Mouse (Mus musculus) forebrain, embryonic 13.5 days (tissue): Measurements from ENCODE around the gene Col1a1. TPM values are rescaled to one million over a fixed set of nuclear protein-coding genes. Genes with fewer than 3 reads are reported as not detected.

ENCODE experiments used
- ATAC-seq: fragments of 200-750 bp; cut with Nextera tagmentation; 2 replicates; pipeline ENCODE4 v1.8.0; 2017
- H3K27ac ChIP-seq: fragments of 300-500 bp; sonication (generic); 2 replicates; pipeline ENCODE4 v1.5.1; 2015; ENCODE audit warnings: inconsistent platforms, mild to moderate bottlenecking, moderate library complexity
- H3K27me3 ChIP-seq: fragments of 300-500 bp; sonication (generic); 2 replicates; pipeline ENCODE4 v1.6.1; 2015; ENCODE audit warnings: mild to moderate bottlenecking, inconsistent platforms
- H3K36me3 ChIP-seq: fragments of 300-500 bp; sonication (generic); 2 replicates; pipeline ENCODE4 v1.6.1; 2015; ENCODE audit warnings: mild to moderate bottlenecking, inconsistent platforms; ENCODE audit not compliant: poor library complexity, severe bottlenecking
- H3K4me1 ChIP-seq: fragments of 300-500 bp; sonication (generic); 2 replicates; pipeline ENCODE4 v1.6.1; 2015; ENCODE audit warnings: inconsistent platforms
- H3K4me2 ChIP-seq: fragments of 300-500 bp; sonication (generic); 2 replicates; pipeline ENCODE4 v1.6.1; 2015; ENCODE audit warnings: inconsistent platforms, mild to moderate bottlenecking, moderate library complexity
- H3K4me3 ChIP-seq: fragments of 300-500 bp; sonication (generic); 2 replicates; pipeline ENCODE4 v1.5.1; 2015; ENCODE audit warnings: mild to moderate bottlenecking, inconsistent platforms
- H3K9ac ChIP-seq: fragments of 300-500 bp; sonication (generic); 2 replicates; pipeline ENCODE4 v1.6.1; 2015; ENCODE audit warnings: mild to moderate bottlenecking, inconsistent platforms
- H3K9me3 ChIP-seq: fragments of 300-500 bp; sonication (generic); replicated peaks from 2 replicates; pipeline ENCODE4 v1.6.1; 2016; ENCODE audit warnings: inconsistent platforms
- WGBS: fragments of 180-500 bp; shearing (Covaris S2); methylation state at CpG from one replicate; pipeline ENCODE4 v1.1.7; 2015; 5-methylcytosine and 5-hydroxymethylcytosine counted together
- polyA plus RNA-seq: library from polyadenylated mRNA; unstranded; fragments of >200 nt; fragmentation: Nextera tagmentation; extraction: Ambion mirVana; gene quantifications from 2 replicates; pipeline ENCODE4 v1.2.1, GENCODE M21; 2015

Col1a1 gene
- polyA plus RNA-seq, 1 experiment from 2014 or later: 31.5 TPM

DNA sequence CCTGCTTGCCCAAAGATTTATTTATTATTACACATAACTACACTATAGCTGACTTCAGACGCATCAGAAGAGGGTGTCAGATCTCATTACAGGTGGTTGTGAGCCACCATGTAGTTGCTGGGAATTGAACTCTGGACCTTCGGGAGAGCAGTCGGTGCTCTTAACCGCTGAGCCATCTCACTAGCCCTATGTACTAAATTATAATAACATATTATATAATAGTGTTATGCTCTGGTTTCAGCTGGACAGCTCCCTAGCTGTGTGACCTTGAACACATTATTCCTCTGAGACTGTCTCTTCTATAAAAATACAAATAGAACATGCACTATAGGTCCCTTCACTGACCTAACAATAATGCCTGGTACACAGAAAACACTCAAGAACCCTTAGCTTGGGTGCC is 11.0 kb upstream of the Col1a1 start:
- Histone ChIP-seq H3K36me3 (no peaks in the 10 kb centered on the region), H3K9ac (no peak overlapping the region), H3K27me3 (no peaks in the 10 kb centered on the region), H3K4me3 (no peak overlapping the region), H3K4me2 (no peak overlapping the region), H3K4me1 (peaks cover 17% of the 10 kb centered on the region), H3K9me3 (no peaks in the 10 kb centered on the region), H3K27ac (no peak overlapping the region)
- ATAC-seq: no peak
- WGBS: 97% methylated on average over 4 of the region's 4 CpGs

DNA sequence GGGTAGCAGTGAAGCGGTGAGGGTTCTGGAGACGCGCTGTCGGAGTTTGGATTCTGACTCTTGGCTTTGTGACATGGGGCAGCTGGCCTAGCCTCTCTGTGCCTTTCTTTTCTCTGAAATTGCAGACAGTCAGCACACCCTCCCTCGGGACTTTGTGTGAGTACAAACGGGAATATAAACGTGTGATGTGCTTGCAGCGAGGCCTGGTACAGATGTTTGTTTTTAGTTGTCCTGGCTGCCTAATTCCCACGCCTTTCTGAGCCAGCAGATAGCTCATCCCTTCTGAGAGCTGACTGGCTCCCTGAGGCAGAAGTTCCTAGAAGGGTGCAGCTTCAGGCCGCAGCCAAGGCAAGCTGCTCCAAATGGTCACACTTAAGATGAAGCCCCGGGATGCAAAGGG is 9.6 kb upstream of the Col1a1 start:
- Histone ChIP-seq H3K4me2 (no peak overlapping the region), H3K4me1 (peaks cover 17% of the 10 kb centered on the region), H3K27ac (no peak overlapping the region), H3K27me3 (0 out of 2 replicates have a peak, but pooled peaks cover 2% of the 10 kb centered on the region), H3K9ac (no peak overlapping the region), H3K36me3 (no peaks in the 10 kb centered on the region), H3K9me3 (no peaks in the 10 kb centered on the region), H3K4me3 (no peak overlapping the region)
- 77% methylated on average over 11 of the region's 11 CpGs for WGBS
- ATAC-seq: no peak

DNA sequence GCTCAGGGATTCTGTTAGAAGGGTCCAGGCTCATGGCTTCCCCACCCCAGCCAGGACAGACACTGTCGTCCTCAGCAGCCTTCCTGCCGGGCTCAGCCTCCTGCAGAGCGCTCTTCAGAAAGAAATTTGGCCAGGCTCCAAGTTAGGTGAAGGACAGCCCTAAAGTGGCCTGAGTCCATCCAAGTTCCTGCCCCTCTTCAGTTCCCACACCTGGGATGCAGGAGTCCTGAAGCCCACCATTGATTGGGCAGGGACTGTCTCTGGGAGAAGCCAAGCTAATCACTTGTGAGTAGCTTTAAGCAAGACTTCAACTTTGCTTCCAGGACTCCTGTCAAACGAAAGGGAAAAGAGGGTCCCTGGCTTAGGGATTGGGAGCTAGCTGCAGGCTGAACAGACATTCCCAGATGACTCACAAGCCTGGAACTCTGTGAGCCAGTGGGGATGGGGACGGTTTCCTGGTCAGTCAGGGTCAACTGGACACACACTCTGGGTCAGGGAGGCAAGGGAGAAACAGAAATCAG is 8.2 kb upstream of the Col1a1 start:
- WGBS: 14% methylated on average over 5 of the region's 5 CpGs
- no peak for ATAC-seq

DNA sequence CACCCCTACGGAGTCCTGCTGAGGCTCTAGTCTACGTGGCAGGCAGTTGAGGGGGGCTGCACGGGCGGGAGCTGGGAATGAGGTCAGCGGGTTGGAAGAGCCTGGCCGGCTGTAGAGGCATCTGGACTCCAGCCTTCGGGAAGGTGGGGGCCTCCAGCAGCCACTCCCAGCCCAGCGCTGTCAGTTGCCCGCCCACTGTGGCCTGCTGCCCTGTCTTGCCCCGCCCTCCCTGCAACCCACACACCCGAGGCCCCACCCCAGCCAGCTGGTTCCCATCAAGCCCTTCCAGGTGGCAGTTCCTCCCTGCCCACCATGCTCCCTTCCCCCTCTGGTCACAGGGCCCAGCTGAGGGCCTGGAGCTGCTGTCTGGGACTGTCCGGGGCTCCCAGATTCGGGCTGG is 7.2 kb upstream of the Col1a1 start:
- Histone ChIP-seq H3K27me3 (peaks cover 23% of the 10 kb centered on the region), H3K9me3 (no peaks in the 10 kb centered on the region), H3K4me1 (peaks cover 17% of the 10 kb centered on the region), H3K36me3 (no peaks in the 10 kb centered on the region), H3K4me2 (peak overlapping the region; percentile 32), H3K4me3 (no peak overlapping the region), H3K9ac (no peak overlapping the region; the same call in 1 of the 2 replicates), H3K27ac (peak overlapping the region; percentile 44; the same call in 1 of the 2 replicates)
- ATAC-seq: peak; percentile 79
- 7% methylated on average over 13 of the region's 13 CpGs for WGBS

More for the DNA sequence above, 8.2 kb upstream of the Col1a1 start:
- H3K4me2 ChIP-seq: no peak overlapping the region
- H3K36me3 ChIP-seq: no peaks in the 10 kb centered on the region
- no peak overlapping the region for H3K4me3 ChIP-seq
- peaks cover 15% of the 10 kb centered on the region; the same call in 1 of the 2 replicates for H3K27me3 ChIP-seq
- H3K4me1 ChIP-seq: peaks cover 17% of the 10 kb centered on the region
- no peak overlapping the region for H3K27ac ChIP-seq
- H3K9me3 ChIP-seq: no peaks in the 10 kb centered on the region
- H3K9ac ChIP-seq: no peak overlapping the region

DNA sequence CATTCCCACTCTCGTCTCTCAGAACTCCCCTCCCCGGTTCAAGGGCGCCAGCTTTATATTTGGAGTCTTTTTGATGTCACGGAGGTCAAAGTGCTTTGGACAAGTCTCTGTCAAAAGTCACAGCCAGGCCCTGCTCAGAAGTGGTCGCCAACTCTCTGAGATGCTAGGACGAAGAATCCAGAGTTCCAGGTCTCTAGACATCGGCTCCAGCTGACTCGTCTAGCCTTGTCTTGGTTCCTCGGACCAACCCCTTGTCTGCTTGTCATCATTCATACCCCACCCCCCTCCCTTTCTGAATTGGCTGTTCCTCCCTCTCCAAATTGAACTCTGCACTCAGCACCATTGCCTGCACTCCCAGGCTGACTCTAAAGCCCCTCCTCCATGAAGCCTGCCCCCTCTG is 6.4 kb upstream of the Col1a1 start:
- Histone ChIP-seq H3K4me3 (no peak overlapping the region), H3K9ac (no peak overlapping the region), H3K36me3 (no peaks in the 10 kb centered on the region), H3K9me3 (no peaks in the 10 kb centered on the region), H3K27me3 (peaks cover 31% of the 10 kb centered on the region), H3K4me1 (peaks cover 17% of the 10 kb centered on the region), H3K27ac (no peak overlapping the region), H3K4me2 (no peak overlapping the region)
- ATAC-seq: no peak
- 55% methylated on average over 9 of the region's 9 CpGs for WGBS

DNA sequence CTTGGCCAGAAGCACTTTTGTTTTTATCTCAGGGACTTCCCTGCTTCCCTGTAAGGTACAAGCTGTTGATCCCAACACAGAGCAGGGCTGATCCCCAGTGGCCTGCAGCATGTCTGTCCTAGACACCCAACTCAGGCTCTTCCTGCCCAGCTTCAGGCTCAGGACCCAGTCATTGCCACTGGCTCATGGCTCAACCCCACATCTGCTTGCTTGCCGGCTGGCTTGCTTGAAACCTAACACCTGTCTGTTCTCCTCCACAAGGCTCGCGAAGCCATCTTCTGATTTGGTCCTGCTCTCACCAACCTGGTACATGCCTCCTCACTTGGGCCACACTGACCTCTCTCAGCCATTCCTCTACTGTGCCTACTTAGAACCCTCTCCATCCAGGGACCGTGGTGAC is 5.9 kb upstream of the Col1a1 start:
- Histone ChIP-seq H3K9me3 (no peaks in the 10 kb centered on the region), H3K4me3 (no peak overlapping the region), H3K27me3 (peaks cover 36% of the 10 kb centered on the region), H3K27ac (no peak overlapping the region), H3K36me3 (no peaks in the 10 kb centered on the region), H3K4me1 (peaks cover 17% of the 10 kb centered on the region), H3K9ac (no peak overlapping the region), H3K4me2 (no peak overlapping the region)
- 55% methylated on average over 4 of the region's 4 CpGs for WGBS
- ATAC-seq: no peak

DNA sequence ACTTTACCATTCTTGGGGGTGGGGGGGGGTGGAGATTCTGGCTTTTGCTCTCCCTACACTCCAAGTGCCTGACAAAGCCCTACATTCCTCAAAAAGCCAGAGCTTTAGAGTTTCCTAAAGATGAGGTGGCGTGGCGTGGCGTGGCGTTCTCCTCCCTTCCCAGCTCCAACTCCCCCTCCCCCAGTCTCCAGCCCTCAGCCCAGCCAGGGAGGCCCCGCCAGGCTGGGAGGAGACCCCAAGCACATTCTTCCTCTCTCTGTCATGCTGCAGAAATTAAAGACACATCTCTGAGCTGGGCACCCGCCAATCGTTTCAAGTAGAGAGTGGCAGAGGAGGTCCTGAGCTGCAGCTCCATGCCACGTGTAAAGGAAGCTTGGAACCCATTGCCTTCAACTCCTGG is 2.4 kb upstream of the Col1a1 start:
- 10% methylated on average over 8 of the region's 8 CpGs for WGBS
- Histone ChIP-seq H3K9me3 (no peaks in the 10 kb centered on the region), H3K9ac (no peak overlapping the region), H3K27me3 (peaks cover 65% of the 10 kb centered on the region), H3K36me3 (no peaks in the 10 kb centered on the region), H3K4me3 (no peak overlapping the region), H3K4me2 (no peak overlapping the region), H3K4me1 (peaks cover 28% of the 10 kb centered on the region), H3K27ac (no peak overlapping the region)
- no peak for ATAC-seq

DNA sequence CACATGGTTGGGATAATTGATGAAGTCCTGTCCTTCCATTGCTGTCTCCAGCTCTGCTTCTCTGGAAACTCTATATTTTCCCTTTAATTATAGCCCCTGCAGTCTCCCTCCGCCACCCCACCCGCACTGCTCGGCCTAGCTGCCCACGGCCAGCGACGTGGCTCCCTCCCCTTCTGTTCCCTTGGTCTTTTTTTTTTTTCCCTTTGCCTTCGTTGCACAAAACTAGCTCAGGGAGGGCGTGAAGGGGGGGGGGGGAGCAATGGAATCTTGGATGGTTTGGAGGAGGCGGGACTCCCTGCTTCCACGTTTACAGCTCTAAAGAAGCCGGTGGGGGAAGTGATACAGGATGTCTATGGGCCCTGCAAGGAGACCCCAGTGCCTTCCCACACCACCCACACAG is 1.5 kb upstream of the Col1a1 start:
- no peak overlapping the region for H3K27ac ChIP-seq
- WGBS: 32% methylated on average over 11 of the region's 11 CpGs
- H3K9ac ChIP-seq: no peak overlapping the region
- no peaks in the 10 kb centered on the region for H3K36me3 ChIP-seq
- H3K4me1 ChIP-seq: peaks cover 20% of the 10 kb centered on the region
- H3K27me3 ChIP-seq: peaks cover 73% of the 10 kb centered on the region
- no peaks in the 10 kb centered on the region for H3K9me3 ChIP-seq
- no peak overlapping the region for H3K4me2 ChIP-seq
- H3K4me3 ChIP-seq: no peak overlapping the region
- ATAC-seq: no peak

DNA sequence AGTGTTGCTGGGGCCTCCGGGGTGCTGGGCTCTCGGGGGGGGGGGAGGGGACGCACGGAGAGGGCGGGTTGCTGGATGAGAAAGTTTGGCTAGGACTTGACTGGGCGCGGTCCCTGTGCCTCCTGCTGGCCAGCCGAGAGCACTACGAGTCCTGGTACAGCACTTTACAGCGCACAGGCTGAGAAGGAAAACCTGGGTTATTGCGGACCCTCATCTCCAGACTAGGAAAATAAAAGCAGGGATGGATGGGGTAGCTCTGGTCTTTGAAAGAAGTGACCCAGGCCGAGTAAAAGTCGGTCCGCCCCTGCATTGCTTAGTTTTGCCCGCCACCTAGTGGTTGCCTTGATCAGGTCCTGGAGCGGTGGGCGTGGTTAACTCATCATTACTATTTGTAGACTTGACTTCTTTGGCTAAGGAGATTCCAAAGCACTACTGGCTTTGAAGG is 849 bp downstream of the Col1a1 start:
- Histone ChIP-seq H3K27me3 (peaks cover 87% of the 10 kb centered on the region), H3K4me3 (peak overlapping the region; percentile 32), H3K4me1 (peaks cover 20% of the 10 kb centered on the region), H3K4me2 (peak overlapping the region; percentile 64), H3K9me3 (no peaks in the 10 kb centered on the region), H3K9ac (0 out of 2 replicates have a peak overlapping the region, but pooled peaks have one; percentile 21), H3K27ac (no peak overlapping the region), H3K36me3 (no peaks in the 10 kb centered on the region)
- WGBS: 1% methylated on average over 17 of the region's 17 CpGs
- peak; percentile 80 for ATAC-seq

DNA sequence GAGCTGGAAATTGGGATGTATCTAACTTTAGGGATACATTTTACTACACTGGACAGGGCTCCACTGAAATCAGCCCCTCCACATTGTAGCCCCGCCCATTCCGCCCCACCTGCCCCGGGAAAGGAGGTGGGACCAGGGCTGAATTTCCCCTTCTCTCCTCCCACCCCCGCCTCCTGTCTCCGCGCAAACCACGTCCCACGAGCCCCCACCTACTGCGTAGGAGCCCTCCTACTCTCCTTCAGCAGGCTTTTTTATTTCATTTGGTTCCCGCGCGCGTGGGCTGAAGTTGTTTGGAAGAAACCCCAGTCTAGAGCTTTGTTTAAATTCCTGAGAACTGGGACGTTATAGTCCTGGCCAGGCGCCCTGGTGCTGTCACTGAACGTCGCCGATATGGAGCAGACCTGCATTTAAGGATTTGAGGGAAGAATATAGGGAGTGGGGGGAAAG is 1.3 kb downstream of the Col1a1 start:
- Histone ChIP-seq H3K27ac (no peak overlapping the region), H3K27me3 (peaks cover 82% of the 10 kb centered on the region), H3K4me3 (peak overlapping the region; percentile 32), H3K4me1 (peaks cover 20% of the 10 kb centered on the region), H3K36me3 (no peaks in the 10 kb centered on the region), H3K9me3 (no peaks in the 10 kb centered on the region), H3K4me2 (peak overlapping the region; percentile 64), H3K9ac (peak overlapping the region; percentile 40; the same call in 1 of the 2 replicates)
- peak; percentile 42 for ATAC-seq
- WGBS: under 1% methylated on average over 18 of the region's 18 CpGs

DNA sequence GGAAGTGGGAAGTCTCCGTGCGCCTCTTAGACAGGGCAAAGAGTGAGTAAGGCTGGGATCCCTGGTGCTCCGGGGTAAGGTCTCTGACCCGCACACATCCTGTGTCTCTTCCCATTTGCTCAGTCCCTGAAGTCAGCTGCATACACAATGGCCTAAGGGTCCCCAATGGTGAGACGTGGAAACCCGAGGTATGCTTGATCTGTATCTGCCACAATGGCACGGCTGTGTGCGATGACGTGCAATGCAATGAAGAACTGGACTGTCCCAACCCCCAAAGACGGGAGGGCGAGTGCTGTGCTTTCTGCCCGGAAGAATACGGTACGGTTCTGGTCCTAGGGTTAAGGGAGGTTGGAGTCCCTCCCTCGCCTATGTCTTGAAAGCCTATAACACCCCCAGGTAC is 1.8 kb downstream of the Col1a1 start:
- H3K4me3 ChIP-seq: peak overlapping the region; percentile 32
- no peak overlapping the region for H3K27ac ChIP-seq
- peak overlapping the region; percentile 40; the same call in 1 of the 2 replicates for H3K9ac ChIP-seq
- WGBS: 1% methylated on average over 15 of the region's 15 CpGs
- ATAC-seq: no peak
- peak overlapping the region; percentile 64 for H3K4me2 ChIP-seq
- H3K27me3 ChIP-seq: peaks cover 79% of the 10 kb centered on the region
- H3K36me3 ChIP-seq: no peaks in the 10 kb centered on the region
- peaks cover 20% of the 10 kb centered on the region for H3K4me1 ChIP-seq
- H3K9me3 ChIP-seq: no peaks in the 10 kb centered on the region

DNA sequence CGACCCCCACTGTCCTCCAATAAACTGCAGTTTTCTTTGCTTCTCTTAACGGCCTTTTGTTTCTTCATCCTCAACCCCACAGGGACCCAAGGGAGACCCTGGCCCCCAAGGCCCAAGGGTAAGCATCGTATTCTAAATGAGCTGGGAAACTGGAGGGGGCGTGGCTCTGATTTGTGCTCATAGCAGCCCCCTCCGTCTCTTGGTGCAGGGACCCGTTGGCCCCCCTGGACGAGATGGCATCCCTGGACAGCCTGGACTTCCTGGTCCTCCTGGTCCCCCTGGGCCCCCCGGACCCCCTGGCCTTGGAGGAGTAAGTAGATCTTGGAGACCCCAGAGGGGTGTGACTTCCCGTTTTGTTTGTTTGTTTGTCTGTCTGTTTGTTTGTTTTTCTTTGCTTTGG is 2.3 kb downstream of the Col1a1 start:
- peaks cover 75% of the 10 kb centered on the region for H3K27me3 ChIP-seq
- H3K4me2 ChIP-seq: peak overlapping the region; percentile 64; the same call in 1 of the 2 replicates
- H3K4me3 ChIP-seq: no peak overlapping the region
- WGBS: 24% methylated on average over 9 of the region's 9 CpGs
- peaks cover 20% of the 10 kb centered on the region for H3K4me1 ChIP-seq
- no peaks in the 10 kb centered on the region for H3K36me3 ChIP-seq
- H3K27ac ChIP-seq: no peak overlapping the region
- ATAC-seq: no peak
- no peaks in the 10 kb centered on the region for H3K9me3 ChIP-seq
- no peak overlapping the region for H3K9ac ChIP-seq

DNA sequence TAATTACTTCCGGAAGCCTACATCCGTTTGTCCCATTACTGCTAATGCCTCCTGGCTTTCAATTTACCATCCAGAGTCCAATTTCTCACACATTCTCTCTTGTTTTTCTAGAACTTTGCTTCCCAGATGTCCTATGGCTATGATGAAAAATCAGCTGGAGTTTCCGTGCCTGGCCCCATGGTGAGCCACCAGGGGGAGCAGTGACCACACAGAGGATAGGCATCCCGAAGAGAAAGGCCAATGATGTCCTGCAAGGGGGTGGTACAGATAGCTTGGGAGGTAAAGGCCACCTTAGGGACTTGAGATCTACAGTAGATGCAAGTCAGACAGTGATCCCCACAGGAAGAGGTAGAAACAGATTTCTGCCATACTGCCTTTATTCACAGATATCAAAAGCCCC is 3.3 kb downstream of the Col1a1 start:
- H3K27me3 ChIP-seq: peaks cover 66% of the 10 kb centered on the region
- no peak overlapping the region for H3K9ac ChIP-seq
- H3K36me3 ChIP-seq: no peaks in the 10 kb centered on the region
- H3K4me2 ChIP-seq: no peak overlapping the region
- peaks cover 20% of the 10 kb centered on the region for H3K4me1 ChIP-seq
- H3K9me3 ChIP-seq: no peaks in the 10 kb centered on the region
- no peak overlapping the region for H3K27ac ChIP-seq
- no peak for ATAC-seq
- no peak overlapping the region for H3K4me3 ChIP-seq
- 22% methylated on average over 4 of the region's 4 CpGs for WGBS
